Mouse (Mus musculus): ENCODE results near the gene Lrrc8e. TPM values are rescaled to one million over a fixed set of nuclear protein-coding genes. Genes with fewer than 3 reads are reported as not detected.

The Lrrc8e gene
- 2.4 TPM for polyA plus RNA-seq (2021)

DNA sequence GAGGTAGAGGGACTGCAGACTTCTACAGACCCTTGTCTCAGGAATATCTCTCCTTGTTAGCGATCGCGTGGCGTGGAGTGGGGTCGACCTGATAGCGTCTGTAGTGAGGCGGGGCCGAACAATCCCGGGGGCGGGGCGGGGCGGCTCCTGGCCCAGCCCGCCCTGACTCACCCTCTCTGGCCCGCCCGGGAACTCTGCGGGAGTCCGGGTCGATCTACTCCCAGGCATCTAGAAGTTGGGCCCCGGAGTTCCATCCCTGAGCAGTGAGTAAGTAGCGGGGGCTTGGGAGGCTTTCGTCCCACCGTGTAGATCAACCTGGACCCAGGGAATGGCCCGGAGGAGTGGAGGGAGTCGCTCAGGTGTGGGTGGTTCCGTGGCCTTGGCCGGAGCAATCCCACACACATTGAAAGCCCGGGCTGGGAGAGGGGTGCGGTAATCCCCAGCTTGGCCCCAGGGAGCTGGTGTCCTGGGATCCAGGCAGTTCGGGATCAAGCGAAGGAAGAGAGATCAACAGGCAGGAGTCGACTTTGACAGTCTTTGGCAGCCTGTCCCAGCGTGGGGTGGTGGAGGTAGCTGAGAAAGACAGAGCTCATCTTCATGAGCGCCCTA is at the start of gene Lrrc8e:
TSS of gene Lrrc8e (plus strand) at position 89 of the 609 bp plus-strand sequence.
- DNase-seq (ENCODE audit: low read depth, low spot score) (no peak), ATAC-seq (peak; percentile 78)
- ChIA-PET CTCF (interaction anchor here (0.8 to 1.4 kb wide), 4 partner anchors 11 to 35 kb away, joined by 3 to 7 read pairs (median 3); partner anchors contain the start of gene Prr36), POLR2A (no interaction called here)
- no peak for TF ChIP-seq CTCF (IDR thresholded peaks at IDR 0.05)
- peaks cover 17% of the 10 kb centered on the region for H3K27me3 ChIP-seq
- in situ Hi-C loops (cut with MboI; ENCODE audit: low pct_unique_long_range_greater_than_20kb) = no loop called here

DNA sequence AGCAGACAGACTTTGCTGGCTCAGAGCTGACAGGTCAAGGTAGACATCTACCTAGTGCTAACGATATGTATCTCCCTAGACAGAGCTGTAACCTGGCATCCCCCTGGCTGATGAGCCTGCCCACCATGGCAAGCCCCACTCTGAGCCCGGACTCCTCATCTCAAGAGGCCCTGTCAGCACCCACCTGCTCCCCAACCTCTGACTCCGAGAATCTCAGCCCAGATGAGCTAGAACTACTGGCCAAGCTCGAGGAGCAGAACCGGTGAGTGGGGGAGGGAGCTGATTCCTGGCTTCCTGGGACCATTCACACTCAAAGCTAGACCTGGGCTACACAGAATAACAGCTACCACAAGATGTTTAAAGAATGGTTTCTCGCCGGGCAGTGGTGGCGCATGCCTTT is 43.2 kb upstream of the Lrrc8e start:
- POLR2A ChIA-PET = interaction anchor here (0.7 kb wide), 1 partner anchor 20 kb away, joined by 4 read pairs; no protein-coding TSS in a partner anchor
- no peaks in the 10 kb centered on the region for H3K27me3 ChIP-seq
- TF ChIP-seq CTCF (IDR thresholded peaks at IDR 0.05) = no peak
- no peak for ATAC-seq
- DNase-seq (ENCODE audit: low read depth, low spot score) = no peak
- CTCF ChIA-PET = interaction anchor here (1.1 to 2.6 kb wide), 2 partner anchors 10 to 70 kb away, joined by 3 to 12 read pairs; no protein-coding TSS in a partner anchor
- in situ Hi-C loops (cut with MboI; ENCODE audit: low pct_unique_long_range_greater_than_20kb) = no loop called here

DNA sequence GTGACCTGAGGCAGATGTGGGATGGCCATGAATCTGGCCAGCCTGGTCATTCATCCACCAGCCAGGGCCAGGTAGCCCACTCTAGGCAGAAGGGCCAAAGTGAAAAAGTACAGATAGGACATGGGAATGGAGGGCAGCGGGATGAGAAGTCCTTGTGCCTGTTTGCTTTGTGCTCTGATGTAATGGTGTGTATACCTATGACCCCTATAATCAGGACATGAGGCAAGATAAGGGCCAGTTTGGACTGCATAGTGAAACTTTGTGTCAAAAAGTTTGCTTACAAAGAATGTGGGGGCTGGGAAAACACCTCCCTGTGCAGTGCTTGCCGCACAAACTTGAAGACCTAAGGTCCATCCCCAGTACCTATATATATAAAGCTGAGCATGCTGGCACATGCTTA is 40.5 kb upstream of the Lrrc8e start:
- CTCF ChIA-PET = no interaction called here
- H3K27me3 ChIP-seq = no peaks in the 10 kb centered on the region
- no peak for DNase-seq (ENCODE audit: low read depth, low spot score)
- POLR2A ChIA-PET = no interaction called here
- no peak for ATAC-seq
- no peak for TF ChIP-seq CTCF (IDR thresholded peaks at IDR 0.05)
- in situ Hi-C loops (cut with MboI; ENCODE audit: low pct_unique_long_range_greater_than_20kb) = no loop called here

DNA sequence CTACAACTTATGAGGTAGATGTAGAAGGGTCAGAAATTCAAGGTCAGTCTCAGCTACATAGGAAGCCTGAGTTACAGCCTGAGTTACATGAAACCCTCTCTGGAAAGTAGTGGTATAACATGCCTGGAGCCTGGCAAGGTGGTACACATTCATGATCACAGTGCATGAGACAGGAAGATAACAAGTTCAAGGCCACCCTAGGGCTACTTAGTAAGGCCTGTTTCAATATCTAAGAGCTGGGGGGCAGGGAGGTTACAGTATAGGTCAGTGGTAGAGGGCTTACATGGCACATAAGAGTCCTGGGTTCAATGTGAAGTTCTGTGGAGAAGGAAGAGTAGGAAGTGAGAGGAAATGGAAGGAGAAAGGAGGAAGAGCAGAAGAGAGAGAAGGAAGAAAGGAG is 38.0 kb upstream of the Lrrc8e start:
- CTCF ChIA-PET = interaction anchor here (1.1 kb wide), 1 partner anchor 184 kb away, joined by 4 read pairs; no protein-coding TSS in a partner anchor
- in situ Hi-C loops (cut with MboI; ENCODE audit: low pct_unique_long_range_greater_than_20kb) = no loop called here

DNA sequence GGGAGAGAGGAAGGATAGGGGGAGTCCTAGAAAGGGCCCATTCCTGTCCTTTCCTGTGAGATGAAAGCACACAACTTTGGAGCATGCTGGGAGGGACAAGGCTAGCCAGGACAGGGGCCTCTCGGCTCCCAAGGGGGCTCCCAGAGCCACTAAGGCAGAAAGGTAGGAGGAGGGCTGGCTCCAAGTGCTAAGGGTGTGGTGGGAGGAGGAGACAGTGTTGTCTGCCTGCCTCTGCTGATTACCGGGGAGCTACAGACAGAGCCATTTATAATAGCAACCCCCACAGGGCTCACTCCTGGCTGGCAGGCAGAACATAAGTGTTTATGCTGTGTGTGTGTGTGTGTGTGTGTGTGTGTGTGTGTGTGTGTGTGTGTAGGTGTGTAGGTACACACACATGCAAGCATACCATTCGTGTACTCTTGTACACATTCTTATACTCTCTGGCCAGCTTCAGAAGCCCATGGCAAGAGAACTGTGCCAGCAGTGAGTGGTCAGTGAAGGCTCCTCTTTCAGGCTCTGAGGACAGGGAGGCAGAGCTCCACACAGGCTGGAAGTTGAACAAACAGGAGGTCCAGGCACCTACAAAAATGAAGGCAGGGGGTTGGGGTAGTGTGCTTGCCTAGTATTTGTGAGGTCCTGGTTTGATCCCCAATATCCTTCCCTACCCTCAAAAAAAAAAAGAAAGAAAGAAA is 37.5 kb upstream of the Lrrc8e start:
- DNase-seq (ENCODE audit: low read depth, low spot score) (no peak), ATAC-seq (no peak)
- TF ChIP-seq CTCF (IDR thresholded peaks at IDR 0.05) = no peak
- no peaks in the 10 kb centered on the region for H3K27me3 ChIP-seq
- CTCF ChIA-PET = interaction anchor here (1.6 kb wide), 1 partner anchor 20 kb away, joined by 4 read pairs; no protein-coding TSS in a partner anchor
- POLR2A ChIA-PET = no interaction called here
- in situ Hi-C loops (cut with MboI; ENCODE audit: low pct_unique_long_range_greater_than_20kb) = no loop called here

More for the DNA sequence above, 38.0 kb upstream of the Lrrc8e start:
- no peak for DNase-seq (ENCODE audit: low read depth, low spot score)
- H3K27me3 ChIP-seq = no peaks in the 10 kb centered on the region
- ATAC-seq = no peak
- TF ChIP-seq CTCF (IDR thresholded peaks at IDR 0.05) = no peak
- POLR2A ChIA-PET = no interaction called here

DNA sequence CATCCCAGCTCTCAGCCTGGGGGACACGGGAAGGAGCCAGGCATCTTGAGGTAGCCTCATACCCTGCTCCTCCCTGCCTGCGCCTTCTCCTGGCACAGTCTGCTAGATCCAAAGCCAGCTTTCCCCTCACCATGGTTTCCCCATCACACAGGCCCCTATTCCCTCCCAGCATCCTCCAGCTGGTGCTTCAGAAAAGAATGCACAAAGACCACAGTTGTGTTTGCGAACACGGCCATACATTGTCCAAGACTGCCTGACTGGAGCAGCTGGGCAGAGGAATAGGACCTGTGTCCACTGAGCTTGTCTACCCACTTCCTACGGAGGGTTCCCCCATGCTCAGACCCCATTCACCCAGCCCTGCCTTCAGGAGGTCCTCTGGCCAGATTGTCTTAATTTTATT is 34.3 kb upstream of the Lrrc8e start:
- POLR2A ChIA-PET = no interaction called here
- TF ChIP-seq CTCF (IDR thresholded peaks at IDR 0.05) = no peak
- no peak for DNase-seq (ENCODE audit: low read depth, low spot score)
- no peak for ATAC-seq
- no peaks in the 10 kb centered on the region for H3K27me3 ChIP-seq
- in situ Hi-C loops (cut with MboI; ENCODE audit: low pct_unique_long_range_greater_than_20kb) = loop anchor here (10.0 kb wide), 1 partner anchor 182 kb away; no protein-coding TSS in a partner anchor
- CTCF ChIA-PET = interaction anchor here (0.9 to 3.0 kb wide), 7 partner anchors 8 to 65 kb away, joined by 3 to 12 read pairs (median 8); no protein-coding TSS in a partner anchor

DNA sequence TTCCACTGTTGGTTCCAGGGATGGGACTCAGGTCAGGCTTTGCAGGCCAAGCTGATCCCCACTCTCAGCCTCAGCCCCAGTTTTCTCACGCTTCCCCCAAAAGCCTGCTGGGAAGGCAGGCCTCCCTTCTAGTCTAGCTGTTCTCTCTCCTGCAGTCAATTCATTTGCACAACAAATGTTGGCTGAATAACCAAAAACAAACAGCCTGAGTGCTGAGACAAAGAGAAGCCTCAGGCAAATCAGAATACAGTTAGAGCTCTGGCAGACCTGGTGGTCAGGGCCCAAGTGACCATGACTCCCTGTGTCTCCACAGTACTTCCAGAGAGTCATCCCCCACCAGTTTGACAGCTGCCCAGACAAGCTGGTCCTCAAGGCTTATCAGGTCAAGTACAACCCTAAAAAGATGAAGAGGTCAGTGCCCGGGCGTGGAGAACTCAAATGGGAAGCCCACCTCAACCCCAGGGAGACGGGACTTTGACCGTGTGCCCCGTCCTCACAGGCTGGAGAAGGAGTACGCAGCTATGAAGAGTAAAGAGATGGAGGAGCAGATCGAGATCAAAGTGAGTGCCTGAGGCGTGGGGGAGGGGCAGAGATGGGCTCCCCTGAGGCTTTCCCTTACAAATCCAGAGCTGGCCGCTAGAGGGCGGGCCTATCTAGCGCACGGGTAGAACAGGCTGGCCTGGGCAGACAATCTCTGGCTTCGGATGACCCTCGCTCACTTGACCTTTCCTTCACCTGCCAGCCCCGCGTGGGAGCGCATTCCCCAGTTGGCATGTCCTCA is 33.6 kb upstream of the Lrrc8e start:
- POLR2A ChIA-PET = interaction anchor here (0.8 to 1.5 kb wide), 2 partner anchors 60 to 66 kb away, joined by 3 read pairs; partner anchors contain the start of genes Ctxn1 and Snapc2
- ATAC-seq = peak; percentile 94
- DNase-seq (ENCODE audit: low read depth, low spot score) = peak; percentile 7
- peak; percentile 98 for TF ChIP-seq CTCF (IDR thresholded peaks at IDR 0.05)
- CTCF ChIA-PET = interaction anchor here (0.6 to 3.0 kb wide), 16 partner anchors 9 to 401 kb away, joined by 3 to 12 read pairs (median 4); partner anchors contain the start of gene Snapc2
- in situ Hi-C loops (cut with MboI; ENCODE audit: low pct_unique_long_range_greater_than_20kb) = loop anchor here (10.0 kb wide), 1 partner anchor 182 kb away; no protein-coding TSS in a partner anchor
- H3K27me3 ChIP-seq = no peaks in the 10 kb centered on the region

DNA sequence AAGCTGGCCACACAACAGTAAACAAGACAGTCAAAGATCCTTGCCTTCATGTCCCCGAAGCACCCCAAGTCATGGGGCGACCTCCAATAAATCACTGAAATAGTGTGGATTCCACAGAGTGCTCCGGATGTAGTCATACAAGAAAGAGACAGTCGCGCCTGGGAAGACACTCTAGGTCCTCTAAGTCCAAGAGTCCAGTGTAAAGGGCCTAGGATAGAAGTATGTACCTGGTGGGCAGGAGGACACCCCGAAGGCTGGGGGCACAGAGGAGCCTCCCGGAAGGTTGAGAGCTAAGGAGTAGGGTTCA is 33.1 kb upstream of the Lrrc8e start:
- in situ Hi-C loops (cut with MboI; ENCODE audit: low pct_unique_long_range_greater_than_20kb) = loop anchor here (10.0 kb wide), 1 partner anchor 181 kb away; no protein-coding TSS in a partner anchor

DNA sequence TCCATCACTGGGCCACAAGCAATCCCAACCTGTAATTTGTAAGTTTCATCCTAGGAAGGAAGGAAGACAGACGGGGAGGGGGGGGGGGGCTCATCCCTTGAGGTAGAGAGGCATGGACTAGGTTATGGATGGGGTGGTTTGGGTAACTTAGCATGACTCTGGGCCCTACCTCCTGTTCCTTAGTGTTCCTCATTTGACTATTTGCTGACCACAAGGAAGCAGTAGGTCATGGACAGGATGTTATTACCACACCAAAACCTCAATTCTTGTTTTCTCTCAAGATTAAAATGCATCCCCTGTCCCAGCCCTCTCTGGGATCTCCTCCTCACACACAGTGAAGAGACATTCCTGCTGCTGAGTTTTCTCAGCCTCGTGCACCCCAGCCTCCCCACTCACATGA is 25.3 kb upstream of the Lrrc8e start:
- POLR2A ChIA-PET = no interaction called here
- TF ChIP-seq CTCF (IDR thresholded peaks at IDR 0.05) = no peak
- in situ Hi-C loops (cut with MboI; ENCODE audit: low pct_unique_long_range_greater_than_20kb) = no loop called here
- no peaks in the 10 kb centered on the region for H3K27me3 ChIP-seq
- CTCF ChIA-PET = no interaction called here
- DNase-seq (ENCODE audit: low read depth, low spot score) (no peak), ATAC-seq (no peak)

More for the DNA sequence above, 33.1 kb upstream of the Lrrc8e start:
- POLR2A ChIA-PET = interaction anchor here (0.8 to 1.5 kb wide), 2 partner anchors 59 to 65 kb away, joined by 3 read pairs; partner anchors contain the start of genes Ctxn1 and Snapc2
- H3K27me3 ChIP-seq = no peaks in the 10 kb centered on the region
- DNase-seq (ENCODE audit: low read depth, low spot score) (no peak), ATAC-seq (peak; percentile 53)
- CTCF ChIA-PET = interaction anchor here (0.6 to 3.0 kb wide), 14 partner anchors 9 to 73 kb away, joined by 3 to 12 read pairs (median 5); partner anchors contain the start of gene Snapc2
- no peak for TF ChIP-seq CTCF (IDR thresholded peaks at IDR 0.05)
